32 mouse cellular contexts compared by ENCODE assay signal in genomic region chr13:79443113-79443512, GRCm38 (mm10).
DNase-seq lines count a peak whose midpoint lies in the region; ATAC-seq lines count a peak whose summit lies in the region.
"Had no signal": no experiment of that assay in that cellular context is flagged by ENCODE, and none has a peak within 500 bp of the region (broad histone marks: within the 10 kb centered on the region; RNA-seq: fewer than 3 reads in every experiment).

No protein-coding gene starts in this region.

- no peak overlapping the region for H3K4me3 ChIP-seq in kidney, embryonic 14.5 days (ENCODE audit: low read length)
- no peak overlapping the region for H3K4me3 ChIP-seq in embryonic facial prominence, embryonic 14.5 days (ENCODE audit: low read depth, low read length)
- H3K4me3 ChIP-seq in limb, embryonic 13.5 days: no peak overlapping the region
- no peak overlapping the region for H3K4me3 ChIP-seq in intestine, embryonic 15.5 days (replicated peaks)
- H3K4me3 ChIP-seq in midbrain, embryonic 15.5 days: no peak overlapping the region
- H3K4me3 ChIP-seq: erythroblast, embryonic 14.5 days; forebrain, embryonic 13.5 days; gastrocnemius, adult 2 months; hindbrain, embryonic 12.5 days; neural tube, embryonic 13.5 days had no signal

- peak; percentile 39; the same call in 1 of the 2 replicates for ATAC-seq in kidney, embryonic 14.5 days (ENCODE audit: low FRiP score, low TSS enrichment)
- ATAC-seq in embryonic facial prominence, embryonic 14.5 days (ENCODE audit: low read depth): peak; percentile 85
- peak; percentile 71; the same call in 1 of the 2 replicates for ATAC-seq in limb, embryonic 13.5 days (ENCODE audit: low FRiP score, low read depth)
- ATAC-seq in intestine, embryonic 15.5 days: no peak
- ATAC-seq in midbrain, embryonic 15.5 days (replicated peaks): no peak
- ATAC-seq: CD4-positive, CD25-positive, alpha-beta regulatory T cell, adult 4 months; forebrain, embryonic 13.5 days; intestine, postnatal 0 days; liver, postnatal 0 days had no signal

- no peaks in the 10 kb centered on the region for H3K27me3 ChIP-seq in kidney, embryonic 14.5 days (ENCODE audit: control insufficient read depth, insufficient read depth, low read length)
- no peaks in the 10 kb centered on the region; the same call in 1 of the 2 replicates for H3K27me3 ChIP-seq in embryonic facial prominence, embryonic 14.5 days (replicated peaks; ENCODE audit: control insufficient read depth, insufficient read depth, low read length)
- H3K27me3 ChIP-seq in limb, embryonic 13.5 days: no peaks in the 10 kb centered on the region
- H3K27me3 ChIP-seq in intestine, embryonic 15.5 days (replicated peaks): no peaks in the 10 kb centered on the region
- no peaks in the 10 kb centered on the region for H3K27me3 ChIP-seq in midbrain, embryonic 15.5 days (replicated peaks)
- H3K27me3 ChIP-seq: forebrain, embryonic 13.5 days; hindbrain, embryonic 12.5 days; neural tube, embryonic 13.5 days had no signal

- no peak overlapping the region for H3K9ac ChIP-seq in kidney, embryonic 14.5 days (ENCODE audit: low read depth, low read length)
- H3K9ac ChIP-seq in embryonic facial prominence, embryonic 14.5 days (ENCODE audit: low read depth, low read length): no peak overlapping the region
- no peak overlapping the region for H3K9ac ChIP-seq in limb, embryonic 13.5 days
- H3K9ac ChIP-seq in intestine, embryonic 15.5 days: no peak overlapping the region
- H3K9ac ChIP-seq in midbrain, embryonic 15.5 days: no peak overlapping the region
- H3K9ac ChIP-seq: forebrain, embryonic 13.5 days; hindbrain, embryonic 12.5 days; liver, postnatal 0 days; neural tube, embryonic 13.5 days had no signal

- no peaks in the 10 kb centered on the region for H3K9me3 ChIP-seq in kidney, embryonic 14.5 days (ENCODE audit: control insufficient read depth, low read length)
- no peaks in the 10 kb centered on the region for H3K9me3 ChIP-seq in embryonic facial prominence, embryonic 14.5 days (ENCODE audit: control insufficient read depth, low read length)
- H3K9me3 ChIP-seq in limb, embryonic 13.5 days: no peaks in the 10 kb centered on the region
- H3K9me3 ChIP-seq in intestine, embryonic 15.5 days: no peaks in the 10 kb centered on the region
- no peaks in the 10 kb centered on the region for H3K9me3 ChIP-seq in midbrain, embryonic 15.5 days
- H3K9me3 ChIP-seq: forebrain, embryonic 13.5 days; hindbrain, embryonic 12.5 days; neural tube, embryonic 13.5 days had no signal

- H3K36me3 ChIP-seq in kidney, embryonic 14.5 days (ENCODE audit: control insufficient read depth, insufficient read depth, low read length): no peaks in the 10 kb centered on the region
- no peaks in the 10 kb centered on the region for H3K36me3 ChIP-seq in embryonic facial prominence, embryonic 14.5 days (ENCODE audit: control insufficient read depth, insufficient read depth, low read length)
- no peaks in the 10 kb centered on the region for H3K36me3 ChIP-seq in limb, embryonic 13.5 days
- H3K36me3 ChIP-seq in intestine, embryonic 15.5 days: no peaks in the 10 kb centered on the region
- H3K36me3 ChIP-seq in midbrain, embryonic 15.5 days (replicated peaks): no peaks in the 10 kb centered on the region
- H3K36me3 ChIP-seq: hindbrain, embryonic 12.5 days; neural tube, embryonic 13.5 days had no signal

- DNase-seq in kidney, postnatal 36 days: no peak
- DNase-seq in 3T3-L1 (ENCODE audit: low read depth, low spot score): peak; percentile 50
- peak; percentile 82 for DNase-seq in embryonic facial prominence, embryonic 14.5 days (ENCODE audit: low spot score)
- DNase-seq: adrenal gland, adult 2 months; adrenal gland, postnatal 36 days; cerebellum, adult 18-20 months; cerebellum, postnatal 10 days; gastrocnemius, adult 2 months; gastrocnemius, postnatal 36 days; heart, adult 18-20 months; heart, postnatal 36 days; kidney, postnatal 14 days; left cerebral cortex, postnatal 4 days; liver, postnatal 0 days; lung, postnatal 36 days; right cerebral cortex, postnatal 4 days; thymus, adult 18-20 months; thymus, postnatal 36 days had no signal

- 61% methylated on average over 3 of the region's 3 CpGs for WGBS in kidney, embryonic 14.5 days
- WGBS in embryonic facial prominence, embryonic 14.5 days: 60% methylated on average over 3 of the region's 3 CpGs
- 57% methylated on average over 3 of the region's 3 CpGs for WGBS in limb, embryonic 13.5 days
- 79% methylated on average over 3 of the region's 3 CpGs for WGBS in intestine, embryonic 15.5 days
- 96% methylated on average over 3 of the region's 3 CpGs for WGBS in midbrain, embryonic 15.5 days

- H3K4me2 ChIP-seq in kidney, embryonic 14.5 days (replicated peaks; ENCODE audit: low read depth, low read length): no peak overlapping the region
- H3K4me2 ChIP-seq in embryonic facial prominence, embryonic 14.5 days (ENCODE audit: low read depth, low read length): no peak overlapping the region
- H3K4me2 ChIP-seq in limb, embryonic 13.5 days (replicated peaks): no peak overlapping the region
- H3K4me2 ChIP-seq in intestine, embryonic 15.5 days (replicated peaks): no peak overlapping the region
- no peak overlapping the region for H3K4me2 ChIP-seq in midbrain, embryonic 15.5 days
- H3K4me2 ChIP-seq: forebrain, embryonic 13.5 days; heart, embryonic 11.5 days; hindbrain, embryonic 12.5 days; liver, embryonic 11.5 days; midbrain, embryonic 11.5 days; neural tube, embryonic 13.5 days had no signal

- no peak overlapping the region for H3K27ac ChIP-seq in kidney, embryonic 14.5 days (ENCODE audit: low read depth, low read length)
- H3K27ac ChIP-seq in embryonic facial prominence, embryonic 14.5 days (replicated peaks; ENCODE audit: low read depth, low read length): no peak overlapping the region
- no peak overlapping the region for H3K27ac ChIP-seq in limb, embryonic 13.5 days
- no peak overlapping the region for H3K27ac ChIP-seq in intestine, embryonic 15.5 days
- H3K27ac ChIP-seq in midbrain, embryonic 15.5 days: no peak overlapping the region
- H3K27ac ChIP-seq: forebrain, embryonic 13.5 days; gastrocnemius, adult 2 months; hindbrain, embryonic 12.5 days; neural tube, embryonic 13.5 days; stomach, postnatal 0 days had no signal

- 0 out of 2 replicates have a peak, but pooled peaks cover 3% of the 10 kb centered on the region for H3K4me1 ChIP-seq in kidney, embryonic 14.5 days (ENCODE audit: control insufficient read depth, insufficient read depth, low read length)
- H3K4me1 ChIP-seq in embryonic facial prominence, embryonic 14.5 days (ENCODE audit: control insufficient read depth, insufficient read depth, low read length): no peaks in the 10 kb centered on the region
- H3K4me1 ChIP-seq in limb, embryonic 13.5 days: no peaks in the 10 kb centered on the region
- no peaks in the 10 kb centered on the region for H3K4me1 ChIP-seq in intestine, embryonic 15.5 days (replicated peaks)
- no peaks in the 10 kb centered on the region for H3K4me1 ChIP-seq in midbrain, embryonic 15.5 days
- H3K4me1 ChIP-seq: forebrain, embryonic 13.5 days; hindbrain, embryonic 12.5 days; neural tube, embryonic 13.5 days had no signal

Comparison
In these comparisons a context has a peak if more than half of its experiments do, and no peak if none do; other contexts are left out.
1. ATAC-seq: peak in kidney, embryonic 14.5 days (single experiment), embryonic facial prominence, embryonic 14.5 days (single experiment) and limb, embryonic 13.5 days (single experiment); none in intestine, embryonic 15.5 days (single experiment) and midbrain, embryonic 15.5 days (single experiment).
2. DNase-seq: peak in 3T3-L1 (single experiment) and embryonic facial prominence, embryonic 14.5 days (single experiment); none in kidney, postnatal 36 days (0 of 2).